Mouse (Mus musculus) urinary bladder, adult 2 months (tissue): ENCODE data around the gene Cdk5. TPM values are rescaled to one million over a fixed set of nuclear protein-coding genes. Genes with fewer than 3 reads are reported as not detected.
A peak's percentile ranks its signal among the peaks of the same experiment; 100 is the strongest.
"Not testable (repeated sequence)": the region's sequence is repeated elsewhere in the genome, so short reads cannot be mapped to it uniquely, and the experiment has no call there.

Experiments used
- DNase-seq: peaks from one replicate; pipeline ENCODE4 v3.0.0; 2022; ENCODE audit warnings: low spot score
- polyA plus RNA-seq: library from polyadenylated mRNA; depleted of rRNA; stranded (reverse); fragments of >200 nt; gene quantifications from 2 replicates; pipeline ENCODE4 v1.2.3, GENCODE M21; 2012

Cdk5 gene
- polyA plus RNA-seq, 1 experiment, result 77.8 TPM

- DNase-seq, result no peak
These were observed 23.6 kb downstream of the Cdk5 start for GRCm38 (mm10) chr5:24399686-24400085.

GRCm38 (mm10) chr5:24396254-24396653 is 27.1 kb downstream of the Cdk5 start:
- DNase-seq, result not testable (repeated sequence)

- DNase-seq, result peak; percentile 82
These were observed 29.0 kb downstream of the Cdk5 start for GRCm38 (mm10) chr5:24394165-24394894.

GRCm38 (mm10) chr5:24393392-24393997 is 29.8 kb downstream of the Cdk5 start, which contains the start of gene Abcb8:
TSS of gene Abcb8 (plus strand) at chr5:24393663.
- no peak for DNase-seq

GRCm38 (mm10) chr5:24392724-24393123 is 30.6 kb downstream of the Cdk5 start:
- no peak for DNase-seq

- no peak for DNase-seq
These were observed 31.5 kb downstream of the Cdk5 start, which contains the start of gene Atg9b for GRCm38 (mm10) chr5:24391864-24392263. TSS of gene Atg9b (minus strand) at chr5:24392143.

GRCm38 (mm10) chr5:24389658-24390020 is 33.7 kb downstream of the Cdk5 start:
- no peak for DNase-seq

- DNase-seq, result no peak
These were observed 34.2 kb downstream of the Cdk5 start for GRCm38 (mm10) chr5:24389011-24389657.

GRCm38 (mm10) chr5:24388246-24388915 is 34.9 kb downstream of the Cdk5 start:
- no peak for DNase-seq

GRCm38 (mm10) chr5:24387264-24388241 is 35.8 kb downstream of the Cdk5 start:
- DNase-seq, result peak; percentile 56

- no peak for DNase-seq
These were observed 37.3 kb downstream of the Cdk5 start for GRCm38 (mm10) chr5:24385887-24386550.

GRCm38 (mm10) chr5:24385374-24385773 is 38.0 kb downstream of the Cdk5 start:
- no peak for DNase-seq

GRCm38 (mm10) chr5:24384407-24384806 is 38.9 kb downstream of the Cdk5 start:
- DNase-seq, result no peak

GRCm38 (mm10) chr5:24383026-24383859 is 40.1 kb downstream of the Cdk5 start:
- DNase-seq, result peak; percentile 63

GRCm38 (mm10) chr5:24381988-24382387 is 41.3 kb downstream of the Cdk5 start:
- no peak for DNase-seq

- no peak for DNase-seq
These were observed 41.8 kb downstream of the Cdk5 start for GRCm38 (mm10) chr5:24381486-24381885.

GRCm38 (mm10) chr5:24380499-24380898 is 42.8 kb downstream of the Cdk5 start:
- no peak for DNase-seq

GRCm38 (mm10) chr5:24379501-24379900 is 43.8 kb downstream of the Cdk5 start:
- no peak for DNase-seq

GRCm38 (mm10) chr5:24378700-24379099 is 44.6 kb downstream of the Cdk5 start:
- no peak for DNase-seq
